Mouse (Mus musculus): ENCODE measurements around the gene Btbd11. TPM values are rescaled to one million over a fixed set of nuclear protein-coding genes. Genes with fewer than 3 reads are reported as not detected.

Btbd11 gene
- polyA plus RNA-seq, 1 experiment, result 3.8 TPM

- Histone ChIP-seq H3K4me3 (replicated peaks; ENCODE audit: extremely low read depth, low read depth, low read length) (no peak overlapping the region), H3K4me1 (ENCODE audit: control insufficient read depth, insufficient read depth, low read length) (no peaks in the 10 kb centered on the region)
- 80% methylated on average over 4 of the region's 4 CpGs for WGBS
- TF ChIP-seq CTCF (IDR thresholded peaks at IDR 0.05; ENCODE audit: insufficient read depth, low read length), result no peak
- DNase-seq, result no peak
These were observed 81.9 kb downstream of the Btbd11 start for GRCm38 (mm10) chr10:85468527-85468926.

DNA sequence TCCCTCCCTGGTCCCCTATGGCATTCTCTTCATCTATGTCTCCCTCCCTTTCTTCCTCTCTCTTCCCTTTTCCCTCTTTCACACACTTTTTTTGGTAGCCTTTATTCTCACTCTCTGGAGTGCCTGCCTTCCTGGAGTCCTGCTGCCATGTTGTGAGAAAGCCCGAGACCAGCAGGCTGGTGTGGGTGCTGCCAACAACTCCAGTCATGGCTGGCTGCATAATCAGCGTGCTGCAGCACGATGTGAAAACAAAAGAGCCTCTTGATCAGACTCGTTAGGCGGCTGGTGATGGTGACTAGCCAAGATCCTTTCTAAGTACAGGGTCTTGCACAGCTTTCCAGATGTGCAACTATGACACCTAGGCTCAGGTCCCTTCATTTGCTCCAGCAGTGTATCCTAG, 82.7 kb downstream of the Btbd11 start:
- Histone ChIP-seq H3K4me1 (ENCODE audit: control insufficient read depth, insufficient read depth, low read length) (no peaks in the 10 kb centered on the region), H3K4me3 (replicated peaks; ENCODE audit: extremely low read depth, low read depth, low read length) (no peak overlapping the region)
- TF ChIP-seq POLR2A (IDR thresholded peaks at IDR 0.05; ENCODE audit: borderline replicate concordance, extremely low read depth, low read depth, low read length) (no peak), CTCF (IDR thresholded peaks at IDR 0.05; ENCODE audit: insufficient read depth, low read length) (no peak)
- no peak for DNase-seq
- WGBS, result 75% methylated on average over 5 of the region's 5 CpGs

DNA sequence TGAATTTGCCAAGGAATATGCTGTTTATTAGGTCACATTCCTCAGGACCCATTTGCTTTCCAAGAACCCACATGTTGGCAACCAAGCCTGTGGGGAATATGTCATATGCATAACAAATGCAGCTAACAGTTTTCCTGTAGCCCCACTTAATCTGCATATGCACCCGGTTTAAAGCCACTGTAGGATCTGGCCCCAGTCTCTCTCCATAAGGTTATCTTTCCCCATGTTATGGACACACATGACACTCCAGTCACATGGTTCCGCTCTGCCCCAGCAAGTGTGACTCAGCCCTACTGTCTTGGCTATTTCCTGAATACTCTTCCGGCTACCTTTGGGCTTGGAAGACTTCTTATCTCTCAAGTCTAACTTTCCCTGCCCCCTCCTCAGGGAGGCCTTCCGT, 86.7 kb downstream of the Btbd11 start:
- DNase-seq, result no peak
- 58% methylated on average over 4 of the region's 4 CpGs for WGBS
- H3K4me3 ChIP-seq (replicated peaks; ENCODE audit: extremely low read depth, low read depth, low read length), result no peak overlapping the region
- no peak for TF ChIP-seq CTCF (IDR thresholded peaks at IDR 0.05; ENCODE audit: insufficient read depth, low read length)
- H3K4me1 ChIP-seq (ENCODE audit: control insufficient read depth, insufficient read depth, low read length), result no peaks in the 10 kb centered on the region

GRCm38 (mm10) chr10:85473871-85474270, 87.3 kb downstream of the Btbd11 start:
- Histone ChIP-seq H3K4me3 (replicated peaks; ENCODE audit: extremely low read depth, low read depth, low read length) (no peak overlapping the region), H3K4me1 (ENCODE audit: control insufficient read depth, insufficient read depth, low read length) (no peaks in the 10 kb centered on the region)
- no peak for DNase-seq
- TF ChIP-seq CTCF (IDR thresholded peaks at IDR 0.05; ENCODE audit: insufficient read depth, low read length), result no peak
- no peak for TF ChIP-seq POLR2A (IDR thresholded peaks at IDR 0.05; ENCODE audit: borderline replicate concordance, extremely low read depth, low read depth, low read length)
- WGBS, result 72% methylated on average over 3 of the region's 3 CpGs

- no peak for DNase-seq
- 84% methylated on average over 9 of the region's 9 CpGs for WGBS
These were observed 89.2 kb downstream of the Btbd11 start for GRCm38 (mm10) chr10:85475642-85476345.

GRCm38 (mm10) chr10:85479959-85480625, 93.5 kb downstream of the Btbd11 start:
- no peak overlapping the region for H3K4me3 ChIP-seq (replicated peaks; ENCODE audit: extremely low read depth, low read depth, low read length)
- 53% methylated on average over 6 of the region's 6 CpGs for whole genome bisulfite sequencing
- no peak for DNase-seq
- no peaks in the 10 kb centered on the region for H3K4me1 ChIP-seq (ENCODE audit: control insufficient read depth, insufficient read depth, low read length)
- TF ChIP-seq CTCF (IDR thresholded peaks at IDR 0.05; ENCODE audit: insufficient read depth, low read length), result no peak
- no peak for TF ChIP-seq POLR2A (IDR thresholded peaks at IDR 0.05; ENCODE audit: borderline replicate concordance, extremely low read depth, low read depth, low read length)

More at GRCm38 (mm10) chr10:85475642-85476345, 89.2 kb downstream of the Btbd11 start:
- H3K4me1 ChIP-seq (ENCODE audit: control insufficient read depth, insufficient read depth, low read length), result no peaks in the 10 kb centered on the region
- TF ChIP-seq CTCF (IDR thresholded peaks at IDR 0.05; ENCODE audit: insufficient read depth, low read length) (no peak), POLR2A (IDR thresholded peaks at IDR 0.05; ENCODE audit: borderline replicate concordance, extremely low read depth, low read depth, low read length) (no peak)
- no peak overlapping the region for H3K4me3 ChIP-seq (replicated peaks; ENCODE audit: extremely low read depth, low read depth, low read length)

- no peak for TF ChIP-seq POLR2A (IDR thresholded peaks at IDR 0.05; ENCODE audit: borderline replicate concordance, extremely low read depth, low read depth, low read length)
- no peak for TF ChIP-seq CTCF (IDR thresholded peaks at IDR 0.05; ENCODE audit: insufficient read depth, low read length)
- WGBS, result 9% methylated on average over 3 of the region's 3 CpGs
- DNase-seq, result peak; percentile 5
- Histone ChIP-seq H3K4me1 (ENCODE audit: control insufficient read depth, insufficient read depth, low read length) (no peaks in the 10 kb centered on the region), H3K4me3 (replicated peaks; ENCODE audit: extremely low read depth, low read depth, low read length) (no peak overlapping the region)
These were observed 94.5 kb downstream of the Btbd11 start for GRCm38 (mm10) chr10:85481106-85481505.

- 49% methylated on average over 4 of the region's 4 CpGs for WGBS
- Histone ChIP-seq H3K4me3 (replicated peaks; ENCODE audit: extremely low read depth, low read depth, low read length) (no peak overlapping the region), H3K4me1 (ENCODE audit: control insufficient read depth, insufficient read depth, low read length) (no peaks in the 10 kb centered on the region)
- DNase-seq, result no peak
- TF ChIP-seq POLR2A (IDR thresholded peaks at IDR 0.05; ENCODE audit: borderline replicate concordance, extremely low read depth, low read depth, low read length) (no peak), CTCF (IDR thresholded peaks at IDR 0.05; ENCODE audit: insufficient read depth, low read length) (no peak)
These were observed 95.5 kb downstream of the Btbd11 start for GRCm38 (mm10) chr10:85482064-85482473.

- H3K4me3 ChIP-seq (replicated peaks; ENCODE audit: extremely low read depth, low read depth, low read length), result no peak overlapping the region
- H3K4me1 ChIP-seq (ENCODE audit: control insufficient read depth, insufficient read depth, low read length), result no peaks in the 10 kb centered on the region
- no peak for TF ChIP-seq POLR2A (IDR thresholded peaks at IDR 0.05; ENCODE audit: borderline replicate concordance, extremely low read depth, low read depth, low read length)
- no peak for TF ChIP-seq CTCF (IDR thresholded peaks at IDR 0.05; ENCODE audit: insufficient read depth, low read length)
- WGBS, result 50% methylated on average over 6 of the region's 6 CpGs
- no peak for DNase-seq
These were observed 95.9 kb downstream of the Btbd11 start for GRCm38 (mm10) chr10:85482480-85482879.

DNA sequence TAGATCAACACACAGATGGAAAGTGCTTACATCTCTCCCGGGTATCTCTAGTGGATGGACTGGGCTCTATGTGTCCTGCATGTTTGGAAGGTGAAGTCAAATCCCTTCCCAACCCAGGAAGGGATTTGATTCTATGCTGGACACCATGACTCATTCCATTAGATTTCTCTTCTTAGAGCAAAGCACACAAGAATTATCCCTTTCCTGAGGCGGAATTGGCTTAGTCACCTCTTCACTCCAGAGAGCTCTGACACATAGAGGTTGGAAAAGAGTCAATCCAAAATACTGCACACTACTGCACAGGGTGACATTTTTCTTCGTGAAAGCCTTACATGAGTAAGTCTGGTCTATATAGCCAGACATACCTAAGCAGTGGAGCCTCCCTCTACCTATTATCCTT, 99.8 kb downstream of the Btbd11 start:
- Histone ChIP-seq H3K4me1 (ENCODE audit: control insufficient read depth, insufficient read depth, low read length) (no peaks in the 10 kb centered on the region), H3K4me3 (replicated peaks; ENCODE audit: extremely low read depth, low read depth, low read length) (no peak overlapping the region)
- TF ChIP-seq CTCF (IDR thresholded peaks at IDR 0.05; ENCODE audit: insufficient read depth, low read length) (no peak), POLR2A (IDR thresholded peaks at IDR 0.05; ENCODE audit: borderline replicate concordance, extremely low read depth, low read depth, low read length) (no peak)
- DNase-seq, result no peak
- 77% methylated on average over 3 of the region's 3 CpGs for WGBS
